Mouse (Mus musculus) frontal cortex, adult (tissue): ENCODE measurements at regions not wholly inside any gene's neighbourhood (a gene's known extent, or its start where the extent isn't known, plus 50 kb on each side); places are given as distances from the start of the nearest gene placed in this dataset.
A peak's percentile ranks its signal among the peaks of the same experiment; 100 is the strongest.

Experiments used
- ATAC-seq: cut with Nextera tagmentation; 2 replicates; pipeline ENCODE4 v1.9.2; 2017; ENCODE audit warnings: mild to moderate bottlenecking, moderate library complexity, mixed read lengths; ENCODE audit not compliant: low TSS enrichment

DNA sequence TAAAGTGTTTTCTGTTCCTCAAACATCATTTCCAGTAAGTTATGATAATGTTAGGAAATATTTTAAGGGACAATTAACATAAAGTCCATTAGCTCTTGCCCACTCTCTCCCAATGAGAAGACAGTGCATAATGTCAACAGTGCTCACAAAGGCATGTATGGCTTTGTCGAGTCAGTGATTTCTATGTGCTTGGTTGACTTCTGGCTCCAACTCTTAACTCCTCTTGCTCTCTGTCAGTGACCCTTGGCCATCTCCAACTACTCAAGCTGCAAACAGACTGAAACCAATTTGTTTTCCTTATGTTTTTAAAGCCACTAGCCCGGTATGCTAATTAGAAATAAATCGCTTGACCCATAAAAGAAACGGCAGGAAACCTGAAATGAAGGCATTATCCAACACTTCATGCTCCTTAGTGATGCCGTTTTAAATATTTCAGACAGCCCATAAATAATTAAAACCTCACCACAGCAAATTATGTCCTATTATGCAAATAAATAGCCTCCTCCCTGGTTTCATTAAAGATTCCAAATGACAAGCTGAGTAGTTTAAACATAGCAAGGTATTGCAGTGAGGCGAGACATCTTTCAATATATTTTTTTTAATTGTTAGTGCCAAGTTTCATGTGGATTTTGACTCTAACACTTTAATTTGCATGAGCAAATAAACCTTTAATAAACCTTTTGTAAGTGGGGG is 1864.6 kb upstream of the Tenm3 start:
- ATAC-seq: no peak

DNA sequence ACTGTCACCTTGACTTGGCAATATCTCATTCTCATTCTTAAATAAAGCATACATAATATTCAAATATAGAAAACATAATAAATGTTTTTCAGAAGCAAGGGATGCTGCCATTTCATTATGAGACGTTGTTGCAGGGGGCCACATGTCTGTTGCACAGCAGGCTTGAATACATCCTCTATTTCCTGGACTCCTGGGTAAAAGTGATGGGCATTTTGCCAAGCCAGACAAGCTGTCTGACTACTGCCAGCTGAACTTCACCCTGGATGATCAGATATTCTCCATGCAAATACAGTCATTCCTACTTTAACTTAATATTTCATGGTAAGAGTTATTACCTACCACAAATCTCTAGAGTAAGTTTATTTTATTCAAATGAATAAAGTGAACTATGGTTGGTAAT is 1860.5 kb upstream of the Tenm3 start:
- ATAC-seq: no peak

DNA sequence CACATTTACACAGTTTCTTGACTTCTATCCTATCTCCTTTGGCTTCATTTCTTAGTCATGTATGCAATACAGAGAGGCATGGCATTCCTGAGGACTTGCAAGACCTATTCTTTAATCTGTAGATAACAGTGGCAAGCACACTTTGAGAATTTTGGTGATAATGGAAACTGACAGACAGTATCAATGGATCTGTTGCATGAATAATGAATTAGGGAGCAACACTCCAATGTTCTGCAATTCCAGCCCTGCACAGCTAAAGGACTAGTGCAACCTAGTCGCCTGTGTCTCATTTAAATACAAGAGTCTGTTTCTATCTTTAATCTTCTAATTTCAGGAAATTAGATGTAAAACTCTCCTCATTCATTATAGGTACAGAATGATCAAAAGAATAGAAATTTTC is 1845.3 kb upstream of the Tenm3 start:
- no peak for ATAC-seq

DNA sequence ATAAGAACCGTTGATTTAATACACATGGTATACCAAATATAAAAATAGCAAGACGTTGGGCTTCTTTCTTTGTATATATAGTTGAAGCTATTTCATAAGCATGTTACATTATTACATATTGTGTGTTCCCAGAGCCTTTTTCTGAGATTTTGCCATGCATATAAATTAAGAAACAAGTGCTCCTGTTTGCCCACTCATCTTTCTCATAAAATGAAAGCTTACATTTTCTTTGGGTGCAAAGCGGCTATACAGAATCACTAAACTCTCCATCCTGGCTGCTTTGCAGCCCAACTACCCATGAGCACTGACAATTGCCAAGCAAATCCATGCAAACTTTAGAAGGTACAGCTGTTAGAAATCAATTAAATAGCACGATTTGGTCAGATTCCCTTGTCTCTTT is 1821.6 kb upstream of the Tenm3 start:
- peak; percentile 92 for ATAC-seq
